Mouse (Mus musculus) regulatory T cell (primary cell): ENCODE measurements at regions not wholly inside any gene's neighbourhood (a gene's known extent, or its start where the extent isn't known, plus 50 kb on each side); places are given as distances from the start of the nearest gene placed in this dataset.

Experiments
- in situ Hi-C: fragments of 300-600 bp; cut with MboI, MseI; formaldehyde crosslinking; loops from one replicate; pipeline ENCODE4 v1.15.1; 2025; ENCODE audit warnings: high pct_unique_total_duplicates

GRCm38 (mm10) chr6:145310601-145311000 is 60.6 kb upstream of the Kras start:
- in situ Hi-C loops = no loop called here

GRCm38 (mm10) chr6:145309025-145309424 is 59.0 kb upstream of the Kras start:
- in situ Hi-C loops = loop anchor here (5.0 kb wide), 1 partner anchor 42 kb away; no protein-coding TSS in a partner anchor

- in situ Hi-C loops = loop anchor here (5.0 kb wide), 1 partner anchor 40 kb away; no protein-coding TSS in a partner anchor
Observed at GRCm38 (mm10) chr6:145307237-145307636, 57.2 kb upstream of the Kras start.

- in situ Hi-C loops = loop anchor here (5.0 kb wide), 1 partner anchor 39 kb away; no protein-coding TSS in a partner anchor
Observed at GRCm38 (mm10) chr6:145306331-145307124, 56.5 kb upstream of the Kras start.

- in situ Hi-C loops = loop anchor here (5.0 kb wide), 1 partner anchor 38 kb away; no protein-coding TSS in a partner anchor
Observed at GRCm38 (mm10) chr6:145305669-145306068, 55.6 kb upstream of the Kras start.

GRCm38 (mm10) chr6:145303641-145304070 is 53.6 kb upstream of the Kras start:
- in situ Hi-C loops = no loop called here

- in situ Hi-C loops = no loop called here
Observed at GRCm38 (mm10) chr6:145302907-145303640, 53.0 kb upstream of the Kras start.

GRCm38 (mm10) chr6:145302105-145302504 is 52.1 kb upstream of the Kras start:
- in situ Hi-C loops = no loop called here

GRCm38 (mm10) chr6:145300266-145300858 is 50.3 kb upstream of the Kras start:
- in situ Hi-C loops = no loop called here
